Mouse (Mus musculus) kidney, postnatal 4 days (tissue): ENCODE data around the gene Kif1b.
"Not testable (repeated sequence)": the region's sequence is repeated elsewhere in the genome, so short reads cannot be mapped to it uniquely, and the experiment has no call there.

Experiments
- DNase-seq, 2 experiments: peaks; one replicate each; pipeline ENCODE4 v3.0.0; 2021; ENCODE audit warnings: mixed read lengths in 2 of 2

Kif1b gene

DNA sequence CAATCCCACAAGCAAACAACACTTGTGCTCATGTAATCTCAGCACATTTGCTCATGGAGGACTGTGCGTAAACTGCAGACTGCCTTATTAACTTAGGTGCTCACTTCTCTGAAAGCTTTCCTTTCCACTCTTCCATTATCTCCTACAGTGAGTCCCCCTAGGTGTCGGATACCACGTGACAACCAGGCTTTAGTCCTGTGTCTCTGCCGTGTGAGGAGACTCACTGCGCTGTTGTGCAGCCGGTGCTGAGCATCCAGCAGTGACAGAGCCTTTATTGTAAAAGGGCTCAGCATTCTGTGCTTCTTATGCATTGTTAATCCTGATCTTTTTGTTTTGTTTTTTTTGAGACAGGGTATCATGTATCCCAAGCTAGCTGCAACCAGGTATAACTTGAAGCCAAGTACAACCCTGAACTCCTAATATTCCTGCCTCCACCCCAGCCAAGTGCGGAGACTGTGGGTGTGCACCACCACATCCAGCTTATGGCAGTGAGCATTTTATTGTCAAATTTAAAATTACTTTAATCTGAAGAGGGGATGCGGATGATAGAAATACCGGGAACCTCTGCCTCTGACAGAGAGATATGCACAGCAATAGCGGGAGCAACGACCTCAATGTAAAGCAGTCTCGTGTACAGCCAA lies 88.0 kb downstream of the Kif1b start:
- DNase-seq, result no peak

DNA sequence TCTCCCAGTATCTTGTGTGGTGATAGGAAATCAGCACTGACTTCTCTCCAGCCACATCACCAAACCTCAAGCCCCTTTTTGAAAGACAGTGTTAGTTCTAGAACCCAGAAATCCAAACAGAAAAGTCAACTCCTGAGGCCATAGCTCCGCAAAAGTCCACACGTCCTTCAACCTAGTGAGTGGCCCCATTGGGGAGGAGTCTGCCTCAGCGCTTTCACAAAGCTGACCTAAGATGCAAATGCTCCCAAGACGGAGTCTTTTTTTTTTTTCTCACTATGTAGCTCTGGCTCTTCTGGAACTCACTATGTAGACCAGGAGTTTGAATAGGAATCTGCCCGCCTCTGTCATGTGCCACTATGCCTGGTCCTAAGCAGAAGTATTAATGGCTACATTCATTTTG lies 89.0 kb downstream of the Kif1b start:
- DNase-seq, result no peak

DNA sequence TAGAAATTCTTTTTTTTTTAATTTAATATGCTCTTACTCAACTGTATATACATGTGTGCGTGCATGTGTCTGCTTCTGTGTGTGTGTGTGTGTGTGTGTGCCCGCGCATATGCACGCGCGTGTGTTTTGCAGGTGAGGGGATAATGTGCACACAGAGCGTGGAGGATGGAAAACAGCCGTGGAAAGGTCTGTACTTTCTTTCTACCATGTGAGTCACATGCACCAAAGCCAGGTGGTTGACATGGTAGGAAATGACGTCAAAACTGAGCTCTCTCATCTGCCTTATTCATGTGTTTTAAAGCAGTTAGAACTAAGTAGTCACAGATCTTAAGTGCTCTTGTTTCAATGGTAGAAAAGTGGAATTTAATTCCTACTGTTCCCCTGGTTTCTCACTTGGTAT lies 91.5 kb downstream of the Kif1b start:
- DNase-seq, result no peak

DNA sequence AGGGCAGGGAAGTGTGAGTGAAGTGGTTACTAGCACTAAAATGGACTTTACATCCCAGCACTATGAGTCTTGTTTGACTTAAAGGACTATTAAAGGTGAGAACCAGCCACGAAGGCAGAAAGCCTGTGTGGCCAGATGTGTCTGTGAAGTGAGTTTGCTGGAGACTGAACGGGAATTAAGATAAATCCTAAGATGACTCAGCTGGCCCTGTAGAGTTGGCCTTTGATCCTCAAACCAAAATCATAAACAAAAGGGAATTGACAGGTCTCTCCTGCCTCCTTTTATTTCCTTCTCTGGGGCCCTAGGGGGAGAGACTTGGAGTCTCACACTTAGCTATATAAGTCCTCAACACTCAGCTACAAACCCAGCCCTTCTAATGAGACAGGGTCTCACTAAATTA lies 92.1 kb downstream of the Kif1b start:
- no peak for DNase-seq

DNA sequence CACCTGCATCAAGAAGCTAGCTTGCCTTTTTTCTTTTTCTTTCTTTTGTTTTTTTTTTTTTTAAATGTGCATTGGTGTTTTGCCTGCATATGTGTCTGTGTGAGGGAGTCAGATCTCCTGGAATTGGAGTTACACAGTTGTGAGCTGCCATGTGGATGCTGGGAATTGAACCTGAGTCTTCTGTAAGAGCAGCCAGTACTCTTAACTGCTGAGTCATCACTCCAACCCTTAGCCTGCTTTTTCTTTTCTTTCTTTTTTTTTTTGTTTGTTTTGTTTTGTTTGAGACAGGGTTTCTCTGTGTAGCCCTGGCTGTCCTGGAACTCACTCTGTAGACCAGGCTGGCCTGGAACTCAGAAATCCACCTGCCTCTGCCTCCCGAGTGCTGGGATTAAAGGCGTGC lies 93.0 kb downstream of the Kif1b start:
- DNase-seq, result not testable (repeated sequence)

DNA sequence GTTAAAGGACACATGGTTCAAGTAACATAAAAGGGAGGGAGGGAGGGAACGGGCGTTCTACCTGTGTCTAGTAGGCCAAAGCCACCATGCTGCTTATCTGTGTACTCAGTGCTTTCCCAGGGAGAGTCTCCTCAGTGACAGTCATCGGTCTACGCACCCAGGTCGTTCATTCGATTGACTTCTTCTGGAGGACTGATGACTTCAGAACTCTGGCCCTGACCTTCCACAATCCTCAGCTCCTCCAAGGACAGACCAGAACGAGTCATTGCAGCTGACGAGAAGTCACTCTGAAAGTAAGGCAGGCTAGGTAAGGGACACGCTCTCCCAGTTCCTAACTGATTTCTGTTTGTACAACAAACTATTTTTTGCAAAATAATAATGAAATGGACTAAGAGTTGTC lies 94.0 kb downstream of the Kif1b start:
- DNase-seq, result no peak

DNA sequence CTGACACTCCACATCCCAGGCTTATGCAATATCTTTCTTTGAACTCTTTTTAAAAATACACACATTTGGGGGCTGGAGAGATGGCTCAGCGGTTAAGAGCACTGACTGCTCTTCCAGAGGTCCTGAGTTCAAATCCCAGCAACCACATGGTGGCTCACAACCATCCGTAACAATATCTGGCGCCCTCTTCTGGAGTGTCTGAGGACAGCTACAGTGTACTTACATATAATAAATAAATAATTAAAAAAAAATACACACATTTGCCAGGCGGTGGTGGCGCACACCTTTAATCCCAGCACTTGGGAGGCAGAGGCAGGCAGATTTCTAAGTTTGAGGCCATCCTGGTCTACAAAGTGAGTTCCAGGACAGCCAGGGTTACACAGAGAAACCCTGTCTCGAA lies 96.1 kb downstream of the Kif1b start:
- DNase-seq, result peak; percentile 33 to 36

DNA sequence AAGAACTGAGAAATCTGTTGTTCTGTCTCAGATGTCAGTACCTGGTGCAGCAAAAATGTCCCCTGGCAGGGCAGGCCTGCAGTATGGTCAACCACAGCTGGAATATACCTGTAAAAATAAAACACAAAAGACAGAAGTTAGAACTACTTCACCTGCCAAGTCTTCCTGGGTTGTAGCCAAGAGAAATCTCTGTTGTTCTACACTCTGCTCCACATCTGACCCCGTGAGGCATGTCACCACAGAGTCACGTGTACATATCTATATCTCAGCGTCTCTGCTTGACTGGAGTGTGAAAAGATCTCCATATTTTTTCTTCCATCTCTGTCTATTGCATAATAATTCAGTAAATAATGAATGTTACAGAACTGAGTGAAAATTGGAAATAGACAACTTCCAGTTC lies 105.0 kb downstream of the Kif1b start:
- DNase-seq, result no peak

DNA sequence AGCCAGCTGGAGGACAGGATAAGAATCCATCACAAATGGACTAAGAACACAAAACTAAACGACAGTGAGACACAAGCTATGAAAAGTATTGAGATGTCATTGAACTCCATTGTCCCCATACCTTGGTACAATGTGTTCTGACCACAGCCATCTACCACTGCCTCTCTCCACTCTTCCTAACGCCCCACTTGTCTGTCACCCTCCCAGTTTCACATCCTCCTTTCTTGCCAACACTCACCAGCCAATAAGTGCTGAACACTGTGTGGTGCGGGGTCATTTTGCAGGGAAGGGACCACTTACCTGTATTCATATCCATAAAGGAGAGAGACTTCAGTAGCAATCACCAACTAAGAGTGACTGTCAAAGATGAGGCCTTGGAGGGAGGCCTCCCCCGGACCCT lies 106.4 kb downstream of the Kif1b start:
- DNase-seq, result no peak

DNA sequence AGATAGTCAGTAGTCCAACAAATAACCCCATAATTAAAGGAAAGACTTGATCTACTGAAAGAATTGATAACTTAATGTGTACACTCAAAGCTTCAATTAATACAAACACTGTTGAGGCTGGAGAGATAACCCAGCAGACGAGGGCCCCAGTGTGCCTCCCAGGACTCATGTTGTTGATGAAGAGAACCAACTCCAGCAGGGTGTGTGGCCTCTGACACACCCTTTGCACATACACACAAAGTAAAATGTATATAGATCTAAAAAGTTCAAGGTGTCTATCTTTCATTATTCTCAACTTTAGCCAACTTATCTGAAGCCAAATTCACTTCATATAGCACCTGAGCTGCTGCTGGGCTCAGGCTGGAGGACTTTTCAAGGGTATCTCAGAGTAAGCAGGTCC lies 110.3 kb downstream of the Kif1b start:
- no peak for DNase-seq

DNA sequence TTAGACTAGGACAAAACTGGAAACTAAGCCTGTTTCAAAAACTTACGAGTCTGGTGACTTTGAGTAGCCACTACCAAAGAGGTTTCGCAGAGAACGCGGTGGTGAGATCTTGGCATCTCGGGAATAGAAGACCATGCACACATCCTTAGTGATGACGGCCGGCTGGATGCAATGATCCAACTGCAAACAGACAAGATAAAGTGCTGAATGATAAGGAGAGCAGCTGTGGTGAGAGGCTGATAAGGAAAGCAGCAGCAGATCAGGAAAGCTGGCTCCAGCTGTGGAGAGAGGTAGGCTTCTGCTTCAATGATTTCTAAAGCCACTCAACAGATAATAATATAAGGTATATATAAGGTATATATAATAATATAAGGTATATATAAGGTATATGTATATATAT lies 116.4 kb downstream of the Kif1b start:
- no peak for DNase-seq

DNA sequence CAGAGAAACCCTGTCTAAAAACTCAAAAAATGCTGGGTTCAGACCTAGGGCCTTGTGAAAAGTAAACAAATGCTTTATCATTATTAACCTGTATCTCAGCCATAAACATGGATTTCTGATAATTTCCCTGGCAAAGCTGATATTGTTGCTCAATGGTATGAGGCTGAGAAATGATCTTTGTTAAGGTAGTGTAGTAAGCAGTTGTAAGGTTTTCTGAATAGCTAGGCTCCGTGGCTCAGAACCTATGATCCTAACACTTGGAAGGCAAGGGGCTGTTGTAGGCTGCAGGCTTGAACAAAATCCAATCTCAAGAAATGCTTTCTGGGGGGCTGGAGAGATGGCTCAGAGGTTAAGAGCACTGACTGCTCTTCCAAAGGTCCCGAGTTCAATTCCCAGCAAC lies 118.9 kb downstream of the Kif1b start:
- no peak for DNase-seq

DNA sequence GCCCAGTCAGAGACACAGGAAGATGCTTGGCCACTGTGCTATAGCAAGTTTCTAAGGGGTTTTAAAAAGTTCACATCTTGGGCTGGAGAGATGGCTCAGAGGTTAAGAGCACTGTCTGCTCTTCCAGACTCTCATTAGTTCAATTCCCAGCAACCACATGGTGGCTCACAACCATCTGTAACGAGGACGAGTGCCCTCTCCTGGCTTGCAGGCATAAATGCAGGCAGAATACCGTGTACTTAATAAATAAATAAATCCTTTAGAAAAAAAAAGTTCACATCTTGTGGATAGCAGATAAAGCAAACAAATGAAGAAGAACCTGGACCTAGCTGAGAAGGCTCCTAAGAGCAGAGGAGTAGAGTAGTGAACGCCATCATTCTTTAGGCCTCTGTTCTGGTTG lies 124.7 kb downstream of the Kif1b start:
- no peak for DNase-seq

DNA sequence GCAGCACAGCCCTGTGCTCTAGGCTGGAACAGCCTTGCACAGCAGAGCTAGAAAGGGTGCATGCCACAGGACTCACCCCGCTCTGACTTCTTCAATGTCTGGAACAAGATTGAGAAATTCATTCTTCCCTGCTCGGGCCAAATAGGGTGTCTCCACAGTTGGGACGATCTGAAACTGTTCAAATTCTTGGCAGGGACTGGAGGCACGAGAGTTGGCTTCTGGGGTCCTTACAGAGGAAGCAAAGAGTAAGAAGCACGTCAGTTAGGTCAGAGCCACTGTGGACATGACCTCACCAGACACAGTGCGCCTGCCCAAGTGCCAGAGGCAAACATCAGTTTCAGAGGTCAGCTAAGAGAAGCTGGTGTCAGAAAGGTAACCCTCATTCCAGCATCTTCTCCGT lies 125.3 kb downstream of the Kif1b start:
- no peak for DNase-seq

DNA sequence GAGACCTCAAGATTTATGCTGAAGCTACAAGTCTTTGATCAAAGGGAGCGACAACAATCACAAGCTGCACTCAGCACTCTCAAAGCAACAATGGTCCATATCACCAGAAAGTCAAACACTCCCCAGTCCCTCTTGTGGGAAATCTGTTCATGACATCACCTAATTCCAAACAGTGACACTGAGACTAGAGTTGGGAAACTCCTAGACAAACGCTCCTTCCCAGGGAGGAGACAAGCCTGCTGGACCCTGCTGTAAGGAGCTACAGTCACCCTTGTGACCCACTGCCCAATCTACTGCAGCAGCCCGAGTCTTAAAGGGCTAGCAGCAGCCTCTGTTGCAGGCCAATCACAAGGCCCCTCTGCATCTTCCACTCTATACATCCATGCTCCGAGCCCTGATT lies 127.9 kb downstream of the Kif1b start:
- no peak for DNase-seq

DNA sequence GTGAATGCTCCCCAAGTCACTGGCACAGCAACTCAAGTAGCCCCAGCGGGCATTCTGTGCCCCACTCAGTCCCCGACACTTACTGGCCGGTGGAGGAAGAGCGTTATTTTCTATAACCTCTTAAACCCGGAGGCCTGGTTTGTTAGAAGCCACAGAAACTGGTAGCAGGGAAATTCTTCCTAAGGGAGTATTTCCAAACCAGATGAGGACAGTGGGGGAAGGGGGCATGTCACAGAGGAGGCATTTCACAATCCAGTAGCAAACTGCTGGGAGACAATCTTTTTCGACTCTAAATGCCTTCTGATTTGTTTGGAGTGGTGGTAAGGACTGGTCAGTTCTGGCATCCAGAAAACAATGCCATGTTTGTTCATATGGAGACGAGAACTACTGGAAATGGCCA lies 128.3 kb downstream of the Kif1b start:
- no peak for DNase-seq

DNA sequence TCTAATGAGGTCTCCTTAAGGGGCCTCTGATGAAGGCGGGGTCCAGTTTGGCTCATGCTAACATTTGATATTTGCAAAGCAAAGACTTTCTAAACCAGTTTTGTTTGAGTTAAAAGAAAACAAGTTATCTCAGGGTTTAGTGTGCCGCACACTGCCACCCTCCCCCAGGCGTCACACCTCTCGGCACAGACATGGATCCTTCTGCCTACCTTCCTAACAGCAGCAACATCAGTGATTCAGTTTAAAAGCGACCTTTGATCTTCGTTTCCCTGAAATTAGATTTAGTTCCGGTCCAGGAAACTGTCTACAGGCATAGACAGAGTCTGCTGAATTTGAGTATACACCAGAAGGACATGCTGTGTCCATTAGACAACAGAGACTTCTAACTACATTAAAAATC lies 129.2 kb downstream of the Kif1b start:
- DNase-seq, result no peak

DNA sequence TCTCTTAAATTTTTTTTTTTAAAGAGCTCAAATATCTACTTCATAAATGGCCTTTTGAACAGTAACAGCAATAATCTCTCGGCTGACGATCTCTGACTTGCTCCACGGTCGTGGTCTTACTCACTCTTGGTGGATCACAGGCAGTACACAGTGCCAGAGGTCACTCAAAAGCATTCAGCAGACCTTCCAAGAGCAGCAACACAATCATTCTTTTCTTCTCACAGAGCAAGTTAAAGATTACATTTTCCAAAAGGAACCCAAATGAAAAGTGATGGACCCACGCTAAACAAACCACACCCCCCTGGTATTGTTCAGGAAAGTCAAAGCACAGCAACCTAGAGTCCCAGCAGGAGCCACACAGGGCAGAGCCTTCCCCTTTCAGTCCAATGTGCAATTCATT lies 130.4 kb downstream of the Kif1b start:
- DNase-seq, result no peak

DNA sequence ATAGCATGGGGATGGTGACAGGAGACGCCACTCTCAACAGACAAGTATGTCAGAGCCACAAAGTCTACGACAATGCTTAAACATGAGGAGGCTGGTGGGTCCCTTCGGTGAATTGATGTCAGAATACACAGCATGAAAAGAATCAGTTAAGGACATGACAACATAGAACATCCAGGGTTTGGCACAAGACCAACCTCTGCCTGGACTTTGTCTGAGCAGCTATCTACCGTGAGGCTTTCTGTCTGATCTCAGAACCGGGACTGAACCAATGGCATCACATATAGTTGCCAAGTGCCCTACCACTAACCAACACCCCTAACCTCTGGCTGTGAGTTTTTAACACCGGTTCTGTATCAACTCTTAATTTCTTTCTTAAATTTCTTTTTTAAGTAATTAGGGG lies 130.8 kb downstream of the Kif1b start:
- peak in 1 of 2 experiments; percentile 45 for DNase-seq

DNA sequence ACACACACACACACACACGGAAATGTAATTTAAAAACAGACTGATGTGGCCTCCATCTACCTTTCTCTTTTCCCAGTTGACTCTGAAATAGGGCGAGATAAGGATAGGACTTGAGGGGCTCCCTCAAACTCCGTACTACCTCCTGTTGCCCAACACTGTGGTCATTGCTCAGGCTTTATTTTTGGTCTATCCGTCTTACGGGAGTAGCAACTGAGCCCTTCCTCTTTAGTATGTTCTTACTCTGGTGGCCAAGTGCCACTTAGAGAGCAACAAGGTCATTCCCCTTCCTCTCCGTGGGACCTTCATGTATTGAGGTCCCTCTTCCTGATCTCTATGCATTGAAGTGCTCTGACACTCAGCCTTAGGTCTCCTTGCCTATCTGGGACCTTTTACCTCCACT lies 133.8 kb downstream of the Kif1b start:
- no peak for DNase-seq

DNA sequence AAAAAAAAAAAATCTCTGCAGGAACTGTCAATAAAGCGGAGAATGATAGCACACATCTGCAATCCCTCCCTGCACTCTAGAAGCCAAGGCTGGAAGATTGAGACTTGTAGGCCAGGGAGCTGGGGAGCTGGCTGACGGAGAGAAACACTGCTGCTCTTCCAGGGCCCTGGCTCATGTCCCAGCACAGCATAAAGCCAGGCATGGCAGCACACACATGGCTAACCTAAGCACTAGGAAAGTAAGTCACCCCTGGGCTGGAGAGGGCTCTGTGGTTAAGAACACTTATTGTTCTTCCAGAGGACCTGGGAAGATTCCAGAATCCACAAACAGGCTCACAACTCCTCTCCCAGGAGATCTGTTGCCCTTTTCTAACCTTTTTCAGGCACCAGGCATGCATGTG lies 134.8 kb downstream of the Kif1b start:
- DNase-seq, result peak; percentile 25 to 47

DNA sequence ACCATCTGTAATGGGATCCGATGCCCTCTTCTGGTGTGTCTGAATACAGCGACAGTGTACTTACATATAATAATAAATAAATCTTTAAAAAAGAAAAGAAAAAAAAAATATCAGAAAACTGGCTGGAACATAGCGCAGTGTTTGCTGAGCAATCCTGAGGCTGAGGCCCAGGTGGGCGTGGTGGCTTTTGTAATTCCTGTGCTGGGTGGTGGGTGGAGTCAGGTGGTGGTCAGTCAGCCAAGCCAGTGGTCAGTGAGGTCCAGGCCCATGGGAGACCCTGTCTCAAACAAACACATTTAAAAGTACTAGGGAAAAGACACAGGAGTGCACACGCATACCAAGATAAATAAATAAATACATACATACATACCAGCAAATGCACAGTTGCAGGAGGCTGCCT lies 135.4 kb downstream of the Kif1b start:
- DNase-seq, result peak in 1 of 2 experiments; percentile 47

DNA sequence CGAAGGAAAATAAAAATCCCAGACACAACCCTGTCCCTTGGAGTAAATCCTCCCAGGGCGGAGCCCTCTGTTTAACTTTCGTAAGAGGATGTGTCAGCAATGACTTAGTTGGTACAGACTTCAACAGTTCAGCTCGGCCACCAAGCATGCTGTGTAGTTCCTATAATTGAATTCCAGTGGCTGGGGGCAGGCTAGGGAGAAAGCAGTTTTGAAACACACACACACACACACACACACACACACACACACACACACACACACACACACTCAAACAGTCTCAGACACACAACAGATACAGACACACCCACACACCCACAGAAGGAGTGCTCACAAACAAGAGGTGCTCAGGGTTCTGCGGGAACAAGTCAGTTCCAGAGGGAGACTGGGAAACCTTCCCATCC lies 135.9 kb downstream of the Kif1b start:
- peak in 1 of 2 experiments; percentile 29 for DNase-seq

DNA sequence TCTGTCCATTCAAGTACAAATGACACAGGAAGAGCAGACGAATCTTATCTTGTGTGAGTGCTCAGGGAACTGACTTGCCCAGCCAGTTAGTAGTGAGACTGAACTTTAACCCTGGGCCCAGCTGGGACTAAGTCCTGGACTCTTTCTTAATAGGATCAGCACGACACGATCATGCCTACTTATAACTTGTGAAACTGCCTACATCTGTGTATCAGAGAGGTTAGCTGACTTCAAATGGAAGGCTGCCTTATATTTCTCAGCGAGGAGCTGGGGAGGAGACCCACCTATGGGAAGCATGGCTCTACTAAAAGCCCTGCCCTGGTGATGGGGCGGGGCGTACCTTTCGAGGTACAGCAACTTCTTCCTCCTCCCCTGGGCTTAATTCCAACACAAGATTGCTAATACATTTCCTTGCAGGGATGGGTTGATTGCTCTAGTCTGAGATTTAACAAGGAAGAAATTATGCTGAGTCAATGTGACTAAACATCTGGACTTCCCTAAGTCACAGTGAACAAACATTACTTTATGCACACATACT lies 137.0 kb downstream of the Kif1b start:
- peak in 1 of 2 experiments; percentile 40 for DNase-seq

DNA sequence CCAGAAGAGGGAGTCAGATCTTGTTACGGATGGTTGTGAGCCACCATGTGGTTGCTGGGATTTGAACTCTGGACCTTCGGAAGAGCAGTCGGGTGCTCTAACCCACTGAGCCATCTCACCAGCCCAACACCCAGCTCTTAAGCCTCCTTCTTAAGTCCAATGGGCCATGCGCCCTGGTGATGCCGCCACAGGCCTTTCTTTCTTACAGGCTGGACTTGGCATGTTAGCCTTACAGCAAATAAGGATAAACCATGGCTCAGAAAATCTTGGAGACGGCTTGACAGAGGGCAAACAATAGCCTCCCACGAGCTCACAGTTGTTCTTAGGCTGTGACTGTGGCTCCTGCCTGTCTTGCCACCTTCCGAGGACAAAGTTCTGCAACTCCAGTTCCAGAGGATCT lies 137.6 kb downstream of the Kif1b start:
- DNase-seq, result not testable (repeated sequence)
